Mouse (Mus musculus) left cerebral cortex, adult 18-20 months (tissue): ENCODE measurements around the gene Tspyl3. TPM values are rescaled to one million over a fixed set of nuclear protein-coding genes. Genes with fewer than 3 reads are reported as not detected.

Source experiments
- DNase-seq, 2 experiments: peaks; one replicate each; pipeline ENCODE4 v3.0.0; 2021 to 2022; ENCODE audit warnings: low spot score in 2 of 2, mixed read lengths in 1 of 2
- total RNA-seq, 2 experiments: library from RNA; stranded (reverse); gene quantifications; 2 replicates each; pipeline ENCODE4 v1.2.3; 2021

The Tspyl3 gene
- total RNA-seq, 2 experiments from 2014 or later = 24.3 to 24.8 TPM

- DNase-seq = peak in 1 of 2 experiments; percentile 27
Observed at GRCm38 (mm10) chr2:153179126-153179860, 45.9 kb downstream of the Tspyl3 start.

DNA sequence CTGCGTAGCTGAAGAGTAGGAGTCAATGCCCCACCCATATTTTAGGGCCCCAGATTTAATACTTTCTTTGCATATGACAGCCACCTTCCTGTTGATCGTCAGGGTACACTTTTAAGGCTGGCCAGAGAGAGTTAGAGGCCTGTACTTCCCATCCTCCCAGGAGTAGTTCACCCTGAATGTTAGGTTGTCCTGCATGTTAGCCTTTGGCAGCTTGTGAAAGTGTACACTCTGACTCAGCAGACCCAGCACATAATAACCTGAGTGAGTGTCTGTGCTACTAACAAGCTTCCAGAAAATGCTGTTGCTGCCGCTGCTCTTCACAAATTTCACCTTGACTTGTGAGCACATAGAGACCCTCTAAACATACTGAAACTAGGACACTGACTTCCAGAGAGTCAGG lies 48.1 kb downstream of the Tspyl3 start:
- no peak for DNase-seq

- DNase-seq = no peak
Observed at GRCm38 (mm10) chr2:153175995-153176570, 49.2 kb downstream of the Tspyl3 start.

Other genes starting within 250 kb of the Tspyl3 start
- 10 to 100 TPM; 50.6 to 63.4 TPM for gene Pdrg1, start 210.0 kb downstream of the Tspyl3 start, total RNA-seq
- gene Xkr7, start 193.6 kb downstream of the Tspyl3 start, total RNA-seq = 1 to 10 TPM; 5.6 to 6.9 TPM
- 1 to 10 TPM; 4.5 to 4.6 TPM for gene Ccm2l, start 159.5 kb downstream of the Tspyl3 start, total RNA-seq
- 1 to 10 TPM; 2.3 to 3.3 TPM for gene Hck, start 117.0 kb downstream of the Tspyl3 start, total RNA-seq
- 100 to 1,000 TPM; 101 to 106 TPM for gene Tm9sf4, start 64.1 kb downstream of the Tspyl3 start, total RNA-seq
- 1 to 10 TPM; 5.9 to 6.5 TPM for gene Plagl2, start 16.0 kb upstream of the Tspyl3 start, total RNA-seq
- 10 to 100 TPM; 13.8 to 15.8 TPM for gene Pofut1, start 16.1 kb upstream of the Tspyl3 start, total RNA-seq
- gene Kif3b, start 66.0 kb upstream of the Tspyl3 start, total RNA-seq = 10 to 100 TPM; 53.5 to 56.9 TPM
- 10 to 100 TPM; 34.6 to 36.5 TPM for gene Asxl1, start 120.4 kb upstream of the Tspyl3 start, total RNA-seq